Mouse (Mus musculus) embryonic facial prominence, embryonic 15.5 days (tissue): Measurements from ENCODE around the gene Gm3159. TPM values are rescaled to one million over a fixed set of nuclear protein-coding genes. Genes with fewer than 3 reads are reported as not detected.
"Not testable (repeated sequence)": the region's sequence is repeated elsewhere in the genome, so short reads cannot be mapped to it uniquely, and the experiment has no call there.

Experiments
- ATAC-seq: fragments of 200-750 bp; cut with Nextera tagmentation; 2 replicates; pipeline ENCODE4 v1.8.0; 2017; ENCODE audit warnings: low read depth, moderate TSS enrichment; ENCODE audit not compliant: insufficient number of reproducible peaks, low FRiP score, low TSS enrichment
- H3K27ac ChIP-seq: fragments of 300-500 bp; sonication (generic); replicated peaks from 2 replicates; pipeline ENCODE4 v1.5.1; 2015; ENCODE audit warnings: mild to moderate bottlenecking, inconsistent platforms
- H3K27me3 ChIP-seq: fragments of 300-500 bp; sonication (generic); 2 replicates; pipeline ENCODE4 v1.6.1; 2015; ENCODE audit warnings: inconsistent platforms
- H3K36me3 ChIP-seq: fragments of 300-500 bp; sonication (generic); 2 replicates; pipeline ENCODE4 v1.6.1; 2015; ENCODE audit warnings: mild to moderate bottlenecking, inconsistent platforms
- H3K4me1 ChIP-seq: fragments of 300-500 bp; sonication (generic); 2 replicates; pipeline ENCODE4 v1.6.1; 2015; ENCODE audit warnings: inconsistent platforms
- H3K4me2 ChIP-seq: fragments of 300-500 bp; sonication (generic); replicated peaks from 2 replicates; pipeline ENCODE4 v1.6.1; 2015; ENCODE audit warnings: mild to moderate bottlenecking, inconsistent platforms
- H3K4me3 ChIP-seq: fragments of 300-500 bp; sonication (generic); replicated peaks from 2 replicates; pipeline ENCODE4 v1.5.1; 2015; ENCODE audit warnings: mild to moderate bottlenecking, inconsistent platforms
- H3K9ac ChIP-seq: fragments of 300-500 bp; sonication (generic); 2 replicates; pipeline ENCODE4 v1.6.1; 2015; ENCODE audit warnings: inconsistent platforms
- H3K9me3 ChIP-seq: fragments of 300-500 bp; sonication (generic); replicated peaks from 2 replicates; pipeline ENCODE4 v1.6.1; 2016; ENCODE audit warnings: inconsistent platforms
- WGBS: fragments of 180-500 bp; shearing (Covaris S2); methylation state at CpG from one replicate; pipeline ENCODE4 v1.1.7; 2015; 5-methylcytosine and 5-hydroxymethylcytosine counted together
- polyA plus RNA-seq: library from polyadenylated mRNA; unstranded; fragments of >200 nt; fragmentation: Nextera tagmentation; extraction: Ambion mirVana; gene quantifications from 2 replicates; pipeline ENCODE4 v1.2.1, GENCODE M21; 2015

The Gm3159 gene
- not detected in 2 replicates for polyA plus RNA-seq

GRCm38 (mm10) chr14:4397226-4397625 is at the start of gene Gm3159:
Gene Gm3159, plus strand, starts transcription at chr14:4397526.
- H3K4me1 ChIP-seq, H3K9me3 ChIP-seq, H3K4me3 ChIP-seq, H3K27me3 ChIP-seq, H3K36me3 ChIP-seq, ATAC-seq, H3K9ac ChIP-seq, H3K4me2 ChIP-seq, H3K27ac ChIP-seq: not testable (repeated sequence)
- WGBS = 79% methylated on average over 2 of the region's 3 CpGs

GRCm38 (mm10) chr14:4368991-4369390 is 28.3 kb upstream of the Gm3159 start:
- H3K4me3 ChIP-seq, H3K27me3 ChIP-seq, H3K9me3 ChIP-seq, H3K9ac ChIP-seq, H3K4me1 ChIP-seq, H3K36me3 ChIP-seq, H3K4me2 ChIP-seq, H3K27ac ChIP-seq, ATAC-seq: not testable (repeated sequence)
- 89% methylated on average over 3 of the region's 3 CpGs for WGBS

GRCm38 (mm10) chr14:4369691-4370090 is 27.6 kb upstream of the Gm3159 start:
- ATAC-seq, H3K9me3 ChIP-seq, H3K4me1 ChIP-seq, H3K4me3 ChIP-seq, H3K9ac ChIP-seq, H3K27ac ChIP-seq, H3K4me2 ChIP-seq, H3K36me3 ChIP-seq, H3K27me3 ChIP-seq: not testable (repeated sequence)
- 78% methylated on average over 3 of the region's 3 CpGs for WGBS

GRCm38 (mm10) chr14:4377871-4378270 is 19.5 kb upstream of the Gm3159 start:
- H3K4me3 ChIP-seq, H3K9ac ChIP-seq, H3K36me3 ChIP-seq, H3K27ac ChIP-seq, ATAC-seq, H3K4me1 ChIP-seq, H3K9me3 ChIP-seq, H3K4me2 ChIP-seq, H3K27me3 ChIP-seq: not testable (repeated sequence)

- H3K9ac ChIP-seq, ATAC-seq, H3K9me3 ChIP-seq: not testable (repeated sequence)
These were observed 11.7 kb upstream of the Gm3159 start for GRCm38 (mm10) chr14:4385606-4386005.

GRCm38 (mm10) chr14:4392841-4393530 is 4.3 kb upstream of the Gm3159 start:
- not testable (repeated sequence) for H3K9me3 ChIP-seq, H3K36me3 ChIP-seq, H3K9ac ChIP-seq, H3K4me3 ChIP-seq, H3K27me3 ChIP-seq, H3K27ac ChIP-seq, H3K4me1 ChIP-seq, ATAC-seq, H3K4me2 ChIP-seq
- WGBS = 86% methylated on average over 5 of the region's 6 CpGs

More at GRCm38 (mm10) chr14:4385606-4386005, 11.7 kb upstream of the Gm3159 start:
- not testable (repeated sequence) for H3K4me2 ChIP-seq, H3K4me3 ChIP-seq, H3K27ac ChIP-seq, H3K4me1 ChIP-seq, H3K36me3 ChIP-seq, H3K27me3 ChIP-seq

GRCm38 (mm10) chr14:4398624-4399023 is 1.3 kb downstream of the Gm3159 start:
- H3K4me3 ChIP-seq, H3K27ac ChIP-seq, H3K4me2 ChIP-seq, H3K27me3 ChIP-seq, H3K36me3 ChIP-seq, H3K9me3 ChIP-seq, H3K4me1 ChIP-seq, ATAC-seq, H3K9ac ChIP-seq: not testable (repeated sequence)

GRCm38 (mm10) chr14:4400115-4400789 is 2.9 kb downstream of the Gm3159 start:
- not testable (repeated sequence) for H3K9ac ChIP-seq, H3K4me2 ChIP-seq, H3K27me3 ChIP-seq, H3K27ac ChIP-seq, ATAC-seq, H3K4me1 ChIP-seq, H3K9me3 ChIP-seq, H3K36me3 ChIP-seq, H3K4me3 ChIP-seq
- WGBS = 84% methylated on average over 5 of the region's 5 CpGs

- H3K27ac ChIP-seq, H3K4me3 ChIP-seq, H3K36me3 ChIP-seq, H3K9me3 ChIP-seq, H3K4me2 ChIP-seq, ATAC-seq, H3K27me3 ChIP-seq, H3K9ac ChIP-seq, H3K4me1 ChIP-seq: not testable (repeated sequence)
- WGBS = 75% methylated on average over 5 of the region's 5 CpGs
These were observed 3.9 kb downstream of the Gm3159 start for GRCm38 (mm10) chr14:4401245-4401644.

- not testable (repeated sequence) for H3K27me3 ChIP-seq, H3K9ac ChIP-seq, H3K4me3 ChIP-seq, ATAC-seq, H3K9me3 ChIP-seq, H3K4me1 ChIP-seq, H3K36me3 ChIP-seq, H3K4me2 ChIP-seq, H3K27ac ChIP-seq
These were observed 6.5 kb downstream of the Gm3159 start for GRCm38 (mm10) chr14:4403840-4404239.

GRCm38 (mm10) chr14:4409939-4410338 is 12.6 kb downstream of the Gm3159 start:
- H3K27ac ChIP-seq, ATAC-seq, H3K4me1 ChIP-seq, H3K9ac ChIP-seq, H3K4me2 ChIP-seq, H3K36me3 ChIP-seq, H3K27me3 ChIP-seq, H3K9me3 ChIP-seq, H3K4me3 ChIP-seq: not testable (repeated sequence)
- 57% methylated on average over 1 of the region's 1 CpGs for WGBS
